Mouse (Mus musculus) cerebral cortex, adult 2 months (tissue): ENCODE measurements around the gene Nrcam.

Experiments
- WGBS: fragments of 180-500 bp; shearing (Covaris S2); methylation state at CpG from one replicate; pipeline ENCODE4 v1.1.7; 2018; 5-methylcytosine and 5-hydroxymethylcytosine counted together

Nrcam gene

DNA sequence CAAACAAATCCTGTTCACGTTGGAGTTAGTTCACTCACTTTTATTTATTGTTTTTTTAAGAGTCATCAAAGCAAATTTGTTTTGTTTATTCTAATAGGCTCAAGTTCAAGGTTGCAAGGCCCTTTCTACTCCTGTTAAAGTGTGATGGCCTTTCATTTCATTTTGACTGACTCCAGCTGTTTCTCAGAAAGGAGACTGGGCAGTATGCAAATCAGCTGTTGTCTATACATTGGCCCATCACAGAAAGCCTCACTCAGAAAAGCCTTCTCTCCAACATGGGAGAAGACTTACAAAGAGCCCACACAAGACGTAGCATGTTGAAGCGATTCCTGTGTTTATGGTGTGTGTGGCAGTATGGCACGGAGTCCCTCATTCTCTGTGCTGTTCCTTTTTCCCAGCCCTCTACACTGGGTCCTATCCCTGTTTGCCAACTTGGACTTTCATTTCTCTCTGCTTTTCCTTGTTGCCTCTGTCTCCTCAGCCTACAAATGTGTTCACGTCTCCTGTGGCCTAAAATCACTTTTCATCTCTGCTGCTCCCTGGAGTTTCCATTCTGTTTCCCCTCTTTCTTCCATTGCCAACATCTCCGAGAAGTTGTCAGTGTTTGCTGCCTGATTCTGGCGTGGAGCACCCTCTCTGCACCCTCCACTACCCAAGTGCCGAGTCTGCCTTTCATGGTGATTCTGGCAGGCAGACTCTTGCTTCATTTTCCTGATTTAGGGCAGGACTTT lies 49.9 kb downstream of the Nrcam start:
- 38% methylated on average over 8 of the region's 8 CpGs for WGBS

DNA sequence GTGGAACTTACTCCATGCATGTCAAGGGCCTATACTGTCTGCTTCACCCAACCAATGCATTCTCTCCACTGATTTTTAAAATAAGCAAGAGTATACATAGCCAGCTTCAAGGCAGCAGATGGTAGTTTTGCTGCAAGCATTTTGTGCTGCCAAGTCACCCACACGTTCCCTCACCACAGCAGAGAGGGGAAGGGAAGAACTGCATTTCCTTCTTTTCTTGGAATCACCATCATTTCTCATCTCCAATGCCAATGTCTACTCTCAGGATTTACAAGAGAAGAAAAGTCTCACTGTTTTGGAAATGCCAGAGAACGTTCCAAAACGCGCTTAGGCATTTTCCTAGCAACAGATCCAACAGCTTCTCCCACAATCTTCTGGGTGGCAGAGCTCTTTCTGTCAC lies 52.1 kb downstream of the Nrcam start:
- WGBS = 26% methylated on average over 4 of the region's 4 CpGs

- 43% methylated on average over 7 of the region's 7 CpGs for WGBS
These were observed 57.7 kb downstream of the Nrcam start for GRCm38 (mm10) chr12:44386398-44386797.

GRCm38 (mm10) chr12:44388220-44388619 lies 59.5 kb downstream of the Nrcam start:
- 64% methylated on average over 1 of the region's 1 CpGs for WGBS

- 55% methylated on average over 5 of the region's 5 CpGs for WGBS
These were observed 61.9 kb downstream of the Nrcam start for GRCm38 (mm10) chr12:44390391-44391137.

DNA sequence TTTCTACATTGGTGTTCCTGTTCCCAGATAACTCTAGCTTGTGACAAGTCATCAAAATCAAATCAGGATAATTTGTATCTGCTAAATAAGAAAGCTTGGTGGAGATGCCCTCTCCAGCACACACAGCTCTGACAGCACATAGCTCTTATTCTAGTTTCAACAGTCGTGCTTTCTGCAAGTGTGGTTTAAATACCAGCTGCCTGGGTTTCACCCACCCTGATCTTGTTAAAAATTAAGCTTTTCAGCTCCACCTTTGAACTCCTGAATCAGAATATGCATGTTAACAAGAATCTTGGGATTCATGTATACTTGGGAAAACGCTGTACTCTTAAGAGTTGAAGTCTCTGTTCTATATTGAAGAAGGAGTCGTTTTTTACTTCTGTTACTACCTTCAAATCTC lies 66.2 kb downstream of the Nrcam start:
- WGBS = 49% methylated on average over 3 of the region's 3 CpGs

GRCm38 (mm10) chr12:44397782-44398181 lies 69.1 kb downstream of the Nrcam start:
- 22% methylated on average over 5 of the region's 5 CpGs for WGBS

DNA sequence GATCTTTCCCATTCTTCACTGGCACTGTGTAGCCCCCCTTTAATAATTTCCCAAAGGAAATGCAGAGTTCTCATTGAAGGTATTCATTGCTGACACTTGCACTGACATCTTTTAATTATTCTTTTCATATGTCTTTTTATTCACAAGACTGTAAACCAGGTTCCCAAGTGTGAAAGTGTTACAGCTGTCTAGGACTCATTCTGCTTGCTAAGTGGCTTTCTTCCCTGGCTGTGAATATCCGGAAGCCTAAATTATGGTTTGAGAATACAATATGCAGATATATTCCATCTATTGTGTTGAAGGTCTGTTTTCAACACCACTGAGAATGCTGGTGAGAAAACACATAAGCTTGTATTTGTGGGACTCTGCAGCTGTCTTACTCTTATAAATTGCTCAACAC lies 73.4 kb downstream of the Nrcam start:
- 37% methylated on average over 1 of the region's 1 CpGs for WGBS

GRCm38 (mm10) chr12:44403270-44403669 lies 74.6 kb downstream of the Nrcam start:
- 78% methylated on average over 1 of the region's 1 CpGs for WGBS

GRCm38 (mm10) chr12:44403731-44404424 lies 75.2 kb downstream of the Nrcam start:
- 34% methylated on average over 3 of the region's 3 CpGs for WGBS

GRCm38 (mm10) chr12:44409786-44410185 lies 81.1 kb downstream of the Nrcam start:
- 37% methylated on average over 4 of the region's 4 CpGs for WGBS

DNA sequence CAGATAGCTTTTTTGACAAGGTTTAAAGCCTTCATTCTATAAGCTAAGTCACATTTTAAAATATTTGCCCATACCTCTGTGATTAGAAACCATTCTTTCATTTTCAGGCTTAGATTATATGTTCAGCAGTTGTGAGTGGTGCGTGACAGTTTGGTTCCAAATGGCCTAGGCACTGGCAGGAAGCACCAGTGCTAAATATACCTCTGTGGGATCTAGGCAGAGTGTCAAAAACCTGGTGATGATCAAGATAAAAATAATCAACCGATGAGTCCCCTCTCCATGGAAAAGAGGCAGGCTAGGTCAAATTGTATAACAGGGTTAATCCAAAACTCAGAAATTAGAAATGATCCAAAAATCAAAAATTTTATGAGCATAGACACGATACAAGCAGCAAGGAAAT lies 82.3 kb downstream of the Nrcam start:
- WGBS = 45% methylated on average over 3 of the region's 3 CpGs

DNA sequence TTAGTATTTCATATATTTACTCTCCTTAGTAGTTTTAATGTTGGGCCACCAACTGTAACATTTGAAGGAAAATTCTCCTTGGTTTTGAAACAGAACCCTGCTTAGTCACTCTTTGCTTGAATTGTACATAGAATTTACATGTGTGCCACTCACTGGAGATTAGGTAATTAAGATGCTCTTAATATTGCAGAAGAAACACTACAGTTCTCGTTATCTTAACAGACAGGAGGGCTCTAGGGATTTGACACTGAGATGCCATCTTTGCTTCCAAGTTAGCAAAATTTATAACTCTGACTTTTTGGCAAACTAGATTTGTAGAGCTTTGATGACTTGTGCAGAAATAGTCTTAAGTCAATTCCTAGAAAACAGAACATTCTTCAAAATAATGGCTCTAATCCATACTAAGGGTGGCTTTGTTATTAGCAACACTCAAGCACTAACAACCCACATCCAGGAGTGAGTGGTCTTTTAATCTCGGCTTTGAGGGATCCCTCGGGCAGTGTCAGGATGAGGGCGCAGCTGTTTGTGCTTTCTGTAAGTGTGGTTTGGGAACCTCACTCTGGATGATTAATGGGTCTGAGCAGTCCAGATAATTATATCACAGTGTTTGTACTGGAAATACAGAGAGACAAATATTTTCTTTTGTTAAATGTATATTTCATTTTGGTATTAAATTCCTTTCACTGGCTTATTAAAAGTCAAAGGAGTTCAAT lies 93.6 kb downstream of the Nrcam start:
- 69% methylated on average over 4 of the region's 4 CpGs for WGBS

- WGBS = 95% methylated on average over 4 of the region's 4 CpGs
These were observed 94.2 kb downstream of the Nrcam start for GRCm38 (mm10) chr12:44422867-44423255.

GRCm38 (mm10) chr12:44424011-44424410 lies 95.3 kb downstream of the Nrcam start:
- WGBS = 59% methylated on average over 3 of the region's 3 CpGs

GRCm38 (mm10) chr12:44425040-44425439 lies 96.4 kb downstream of the Nrcam start:
- WGBS = 35% methylated on average over 6 of the region's 6 CpGs

DNA sequence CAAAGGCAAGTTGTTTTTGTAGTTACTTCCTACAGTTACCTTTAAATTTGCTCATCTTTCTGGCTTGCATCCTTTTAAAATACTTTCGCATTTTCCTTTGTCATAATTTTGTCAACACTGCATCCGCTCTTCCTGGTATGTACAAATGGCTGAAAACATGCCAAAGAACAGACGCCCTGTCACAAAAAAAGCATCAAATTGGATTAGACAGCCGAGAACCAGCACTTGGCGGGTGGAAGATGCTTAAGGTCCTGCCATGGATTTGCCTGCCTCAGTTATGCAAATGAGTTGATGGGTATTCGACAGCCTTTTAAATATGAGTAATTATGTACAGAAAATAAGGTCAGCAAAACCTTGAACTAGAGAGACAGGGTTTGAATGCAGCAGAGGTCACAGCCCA lies 101.7 kb downstream of the Nrcam start:
- WGBS = 44% methylated on average over 6 of the region's 6 CpGs

DNA sequence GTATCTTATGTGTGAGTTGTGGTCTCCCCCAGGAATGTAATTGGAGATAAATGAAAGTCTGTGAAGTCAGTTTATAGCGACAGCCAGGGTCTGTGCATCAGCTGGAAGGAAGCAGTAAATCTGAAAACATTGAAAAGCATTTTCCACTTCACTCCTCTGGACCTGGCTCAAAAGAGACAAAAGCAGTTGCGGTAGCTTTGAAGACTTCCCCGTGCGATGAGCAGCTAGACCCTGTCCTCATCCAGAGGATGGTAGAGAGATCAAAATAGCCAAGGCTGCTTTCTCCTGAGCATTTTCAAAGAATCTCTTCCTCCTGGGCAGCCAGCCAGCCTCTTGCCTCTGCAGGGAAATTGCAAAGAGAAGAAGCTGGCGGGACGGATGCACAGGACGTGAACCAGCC lies 102.3 kb downstream of the Nrcam start:
- 32% methylated on average over 7 of the region's 7 CpGs for WGBS

GRCm38 (mm10) chr12:44432727-44433126 lies 104.0 kb downstream of the Nrcam start:
- 54% methylated on average over 3 of the region's 3 CpGs for WGBS

GRCm38 (mm10) chr12:44437046-44437827 lies 108.6 kb downstream of the Nrcam start:
- 34% methylated on average over 13 of the region's 13 CpGs for WGBS

GRCm38 (mm10) chr12:44438884-44439283 lies 110.2 kb downstream of the Nrcam start:
- WGBS = 29% methylated on average over 8 of the region's 8 CpGs
